Mouse (Mus musculus): ENCODE measurements around the gene Neu2. TPM values are rescaled to one million over a fixed set of nuclear protein-coding genes. Genes with fewer than 3 reads are reported as not detected.

Gene Neu2
- polyA plus RNA-seq, 1 experiment from 2014 or later = 0.80 TPM

- Histone ChIP-seq H3K4me1 (ENCODE audit: control insufficient read depth, insufficient read depth, low read length) (no peaks in the 10 kb centered on the region), H3K27ac (ENCODE audit: low read depth, low read length) (no peak overlapping the region), H3K4me3 (ENCODE audit: low read length) (no peak overlapping the region), H3K4me2 (replicated peaks; ENCODE audit: low read depth, low read length) (no peak overlapping the region), H3K9ac (ENCODE audit: low read depth, low read length) (no peak overlapping the region), H3K27me3 (ENCODE audit: control insufficient read depth, insufficient read depth, low read length) (no peaks in the 10 kb centered on the region), H3K9me3 (ENCODE audit: control insufficient read depth, low read length) (no peaks in the 10 kb centered on the region), H3K36me3 (ENCODE audit: control insufficient read depth, insufficient read depth, low read length) (no peaks in the 10 kb centered on the region)
- 86% methylated on average over 3 of the region's 3 CpGs for WGBS
- ATAC-seq (ENCODE audit: low FRiP score, low TSS enrichment) = no peak
Observed at GRCm38 (mm10) chr1:87492285-87492684, 17.4 kb upstream of the Neu2 start.

DNA sequence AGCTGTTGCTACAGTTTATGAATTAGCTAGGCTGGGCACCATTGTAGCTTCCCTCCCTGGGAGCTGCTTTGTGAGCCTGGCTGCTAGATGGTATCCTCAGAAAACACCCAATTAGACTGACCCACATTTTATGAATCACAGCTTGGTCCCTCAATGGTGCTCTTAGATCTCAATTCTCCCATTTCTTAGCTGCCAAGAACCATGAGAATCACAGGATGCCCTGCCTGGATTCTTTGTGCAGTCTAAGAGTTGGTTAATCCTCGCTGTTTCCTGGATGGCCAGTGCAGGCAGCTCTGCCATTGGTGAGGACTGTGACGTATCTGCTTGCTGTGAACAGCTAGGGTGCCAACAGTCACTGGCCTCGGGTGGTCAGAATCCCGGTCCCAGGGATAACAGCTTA lies 16.1 kb upstream of the Neu2 start:
- H3K4me2 ChIP-seq (replicated peaks; ENCODE audit: low read depth, low read length) = no peak overlapping the region
- WGBS = 88% methylated on average over 4 of the region's 4 CpGs
- H3K36me3 ChIP-seq (ENCODE audit: control insufficient read depth, insufficient read depth, low read length) = no peaks in the 10 kb centered on the region
- no peaks in the 10 kb centered on the region for H3K4me1 ChIP-seq (ENCODE audit: control insufficient read depth, insufficient read depth, low read length)
- ATAC-seq (ENCODE audit: low FRiP score, low TSS enrichment) = no peak
- H3K9me3 ChIP-seq (ENCODE audit: control insufficient read depth, low read length) = no peaks in the 10 kb centered on the region
- H3K27ac ChIP-seq (ENCODE audit: low read depth, low read length) = no peak overlapping the region
- H3K4me3 ChIP-seq (ENCODE audit: low read length) = no peak overlapping the region
- H3K27me3 ChIP-seq (ENCODE audit: control insufficient read depth, insufficient read depth, low read length) = no peaks in the 10 kb centered on the region
- no peak overlapping the region for H3K9ac ChIP-seq (ENCODE audit: low read depth, low read length)

DNA sequence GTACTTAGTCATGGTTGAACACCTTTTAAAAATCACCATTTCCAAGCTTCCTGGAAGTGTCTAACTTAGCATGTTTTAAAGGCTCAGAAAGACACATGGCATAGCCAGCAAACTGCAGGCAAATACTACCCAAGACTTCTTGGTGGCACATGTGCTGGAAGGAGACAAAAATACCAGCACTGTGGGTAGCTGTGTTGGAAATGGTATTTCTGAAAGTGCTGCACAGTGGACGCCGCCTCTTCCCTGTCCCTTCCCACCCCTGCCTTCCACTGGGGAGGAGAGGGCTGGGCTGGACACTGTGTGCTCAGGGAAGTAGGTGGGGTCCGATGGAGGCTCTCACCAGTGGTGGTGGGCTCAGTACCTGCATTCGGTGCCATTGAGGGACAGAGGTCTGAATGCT lies 4.2 kb upstream of the Neu2 start:
- Histone ChIP-seq H3K36me3 (ENCODE audit: control insufficient read depth, insufficient read depth, low read length) (no peaks in the 10 kb centered on the region), H3K27ac (ENCODE audit: low read depth, low read length) (no peak overlapping the region), H3K27me3 (ENCODE audit: control insufficient read depth, insufficient read depth, low read length) (peaks cover 35% of the 10 kb centered on the region), H3K4me3 (ENCODE audit: low read length) (no peak overlapping the region), H3K4me1 (ENCODE audit: control insufficient read depth, insufficient read depth, low read length) (peaks cover 10% of the 10 kb centered on the region), H3K4me2 (replicated peaks; ENCODE audit: low read depth, low read length) (no peak overlapping the region), H3K9me3 (ENCODE audit: control insufficient read depth, low read length) (no peaks in the 10 kb centered on the region), H3K9ac (ENCODE audit: low read depth, low read length) (no peak overlapping the region)
- ATAC-seq (ENCODE audit: low FRiP score, low TSS enrichment) = no peak
- 88% methylated on average over 4 of the region's 4 CpGs for WGBS

GRCm38 (mm10) chr1:87507857-87508256 lies 1.8 kb upstream of the Neu2 start:
- H3K4me2 ChIP-seq (replicated peaks; ENCODE audit: low read depth, low read length) = no peak overlapping the region
- H3K36me3 ChIP-seq (ENCODE audit: control insufficient read depth, insufficient read depth, low read length) = no peaks in the 10 kb centered on the region
- H3K27ac ChIP-seq (ENCODE audit: low read depth, low read length) = no peak overlapping the region
- H3K9ac ChIP-seq (ENCODE audit: low read depth, low read length) = no peak overlapping the region
- H3K9me3 ChIP-seq (ENCODE audit: control insufficient read depth, low read length) = no peaks in the 10 kb centered on the region
- H3K4me1 ChIP-seq (ENCODE audit: control insufficient read depth, insufficient read depth, low read length) = peaks cover 10% of the 10 kb centered on the region
- 67% methylated on average over 6 of the region's 6 CpGs for WGBS
- ATAC-seq (ENCODE audit: low FRiP score, low TSS enrichment) = no peak
- no peak overlapping the region for H3K4me3 ChIP-seq (ENCODE audit: low read length)
- peaks cover 41% of the 10 kb centered on the region for H3K27me3 ChIP-seq (ENCODE audit: control insufficient read depth, insufficient read depth, low read length)

DNA sequence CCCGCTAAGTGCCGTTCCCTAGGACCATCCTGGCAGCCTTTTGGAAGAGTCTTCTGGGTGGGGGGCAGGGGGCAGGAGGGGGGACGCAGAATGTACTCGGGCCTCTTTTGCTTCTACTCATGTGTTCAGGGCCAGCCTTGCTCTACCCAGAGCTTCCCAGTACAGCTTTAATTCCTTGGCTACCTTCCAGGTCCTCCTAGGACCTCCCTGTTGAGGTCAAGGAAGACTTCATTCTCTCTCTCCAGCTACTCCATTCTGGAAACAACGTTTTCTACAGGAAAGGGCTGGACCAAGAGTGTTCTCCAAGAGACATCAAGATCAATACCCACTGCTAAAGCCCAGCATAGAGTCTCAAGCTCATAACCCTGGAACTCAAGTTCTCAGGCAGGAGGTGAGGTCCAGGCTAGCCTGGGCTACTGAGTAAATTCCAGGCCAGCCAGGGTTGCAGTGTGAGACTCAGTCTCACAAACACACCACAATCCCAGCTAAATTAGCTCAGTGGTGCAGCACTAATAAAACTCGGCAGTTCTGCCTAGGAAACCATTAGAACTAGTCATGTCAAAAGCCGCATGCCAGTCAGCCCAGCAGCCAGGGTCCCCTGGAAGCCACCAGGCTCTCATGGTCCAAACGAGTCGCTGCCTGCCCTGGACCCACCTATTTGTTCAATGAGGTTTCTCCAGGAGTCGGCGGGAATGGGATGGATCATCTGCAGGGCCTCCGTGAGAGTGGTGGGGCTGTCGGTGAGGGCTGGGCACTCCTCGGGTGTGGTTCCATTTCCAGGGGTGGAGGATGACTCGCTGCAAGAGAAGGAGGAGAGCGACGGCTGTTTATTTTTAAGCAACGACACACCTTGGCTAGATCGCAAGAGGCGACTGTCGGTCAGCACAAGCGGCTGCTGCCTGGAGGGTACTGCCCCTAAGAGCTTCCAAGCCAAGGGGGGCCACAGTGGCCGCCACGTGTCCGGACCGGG lies 813 bp upstream of the Neu2 start:
- H3K4me3 ChIP-seq (ENCODE audit: low read length) = peak overlapping the region; percentile 71
- 0 out of 2 replicates have a peak, but pooled peaks have one; percentile 5 for ATAC-seq (ENCODE audit: low FRiP score, low TSS enrichment)
- WGBS = 18% methylated on average over 26 of the region's 26 CpGs
- peak overlapping the region; percentile 59; the same call in 1 of the 2 replicates for H3K9ac ChIP-seq (ENCODE audit: low read depth, low read length)
- peaks cover 41% of the 10 kb centered on the region for H3K27me3 ChIP-seq (ENCODE audit: control insufficient read depth, insufficient read depth, low read length)
- no peaks in the 10 kb centered on the region for H3K36me3 ChIP-seq (ENCODE audit: control insufficient read depth, insufficient read depth, low read length)
- peaks cover 10% of the 10 kb centered on the region for H3K4me1 ChIP-seq (ENCODE audit: control insufficient read depth, insufficient read depth, low read length)
- H3K27ac ChIP-seq (ENCODE audit: low read depth, low read length) = no peak overlapping the region
- peak overlapping the region; percentile 99 for H3K4me2 ChIP-seq (replicated peaks; ENCODE audit: low read depth, low read length)
- no peaks in the 10 kb centered on the region for H3K9me3 ChIP-seq (ENCODE audit: control insufficient read depth, low read length)

- peak overlapping the region; percentile 71 for H3K4me3 ChIP-seq (ENCODE audit: low read length)
- H3K4me2 ChIP-seq (replicated peaks; ENCODE audit: low read depth, low read length) = peak overlapping the region; percentile 99
- H3K9ac ChIP-seq (ENCODE audit: low read depth, low read length) = peak overlapping the region; percentile 59
- no peaks in the 10 kb centered on the region for H3K9me3 ChIP-seq (ENCODE audit: control insufficient read depth, low read length)
- WGBS = 1% methylated on average over 32 of the region's 61 CpGs
- no peaks in the 10 kb centered on the region for H3K36me3 ChIP-seq (ENCODE audit: control insufficient read depth, insufficient read depth, low read length)
- ATAC-seq (ENCODE audit: low FRiP score, low TSS enrichment) = peak; percentile 85
- H3K27me3 ChIP-seq (ENCODE audit: control insufficient read depth, insufficient read depth, low read length) = peaks cover 38% of the 10 kb centered on the region
- no peak overlapping the region for H3K27ac ChIP-seq (ENCODE audit: low read depth, low read length)
- peaks cover 10% of the 10 kb centered on the region for H3K4me1 ChIP-seq (ENCODE audit: control insufficient read depth, insufficient read depth, low read length)
Observed at GRCm38 (mm10) chr1:87510166-87510691, 540 bp downstream of the Neu2 start.

GRCm38 (mm10) chr1:87510845-87511244 lies 1.2 kb downstream of the Neu2 start:
- H3K4me1 ChIP-seq (ENCODE audit: control insufficient read depth, insufficient read depth, low read length) = peaks cover 10% of the 10 kb centered on the region
- H3K36me3 ChIP-seq (ENCODE audit: control insufficient read depth, insufficient read depth, low read length) = no peaks in the 10 kb centered on the region
- ATAC-seq (ENCODE audit: low FRiP score, low TSS enrichment) = no peak
- no peak overlapping the region for H3K9ac ChIP-seq (ENCODE audit: low read depth, low read length)
- H3K4me2 ChIP-seq (replicated peaks; ENCODE audit: low read depth, low read length) = no peak overlapping the region
- peaks cover 38% of the 10 kb centered on the region for H3K27me3 ChIP-seq (ENCODE audit: control insufficient read depth, insufficient read depth, low read length)
- H3K9me3 ChIP-seq (ENCODE audit: control insufficient read depth, low read length) = no peaks in the 10 kb centered on the region
- no peak overlapping the region for H3K27ac ChIP-seq (ENCODE audit: low read depth, low read length)
- no peak overlapping the region; the same call in 1 of the 2 replicates for H3K4me3 ChIP-seq (ENCODE audit: low read length)
- WGBS = 12% methylated on average over 5 of the region's 5 CpGs

GRCm38 (mm10) chr1:87520467-87520866 lies 10.8 kb downstream of the Neu2 start:
- Histone ChIP-seq H3K4me1 (ENCODE audit: control insufficient read depth, insufficient read depth, low read length) (no peaks in the 10 kb centered on the region), H3K36me3 (ENCODE audit: control insufficient read depth, insufficient read depth, low read length) (no peaks in the 10 kb centered on the region), H3K27me3 (ENCODE audit: control insufficient read depth, insufficient read depth, low read length) (no peaks in the 10 kb centered on the region), H3K4me3 (ENCODE audit: low read length) (no peak overlapping the region), H3K27ac (ENCODE audit: low read depth, low read length) (no peak overlapping the region), H3K9ac (ENCODE audit: low read depth, low read length) (no peak overlapping the region), H3K9me3 (ENCODE audit: control insufficient read depth, low read length) (no peaks in the 10 kb centered on the region), H3K4me2 (replicated peaks; ENCODE audit: low read depth, low read length) (no peak overlapping the region)
- ATAC-seq (ENCODE audit: low FRiP score, low TSS enrichment) = no peak

DNA sequence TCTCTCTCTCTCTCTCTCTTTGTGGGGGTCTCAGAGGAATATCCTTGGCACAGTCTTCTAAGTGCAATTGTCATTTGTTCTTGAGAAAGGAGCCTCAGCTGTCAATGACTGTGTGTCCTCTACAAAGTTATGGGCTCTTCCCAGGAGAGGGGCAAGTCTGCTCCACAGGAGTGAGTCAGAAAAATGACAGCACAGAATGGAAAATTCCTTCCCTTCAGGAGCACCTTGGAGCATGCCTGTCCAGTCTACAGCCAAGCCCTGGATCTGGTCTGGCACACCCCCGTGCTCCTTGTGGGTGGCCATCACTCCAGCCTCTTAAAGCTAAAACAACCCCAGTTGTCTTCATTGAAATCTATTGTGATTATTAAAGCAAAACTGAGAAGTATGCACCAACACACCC lies 11.8 kb downstream of the Neu2 start:
- Histone ChIP-seq H3K4me1 (ENCODE audit: control insufficient read depth, insufficient read depth, low read length) (no peaks in the 10 kb centered on the region), H3K27me3 (ENCODE audit: control insufficient read depth, insufficient read depth, low read length) (no peaks in the 10 kb centered on the region), H3K9ac (ENCODE audit: low read depth, low read length) (no peak overlapping the region), H3K4me3 (ENCODE audit: low read length) (no peak overlapping the region), H3K4me2 (replicated peaks; ENCODE audit: low read depth, low read length) (no peak overlapping the region), H3K27ac (ENCODE audit: low read depth, low read length) (no peak overlapping the region), H3K9me3 (ENCODE audit: control insufficient read depth, low read length) (no peaks in the 10 kb centered on the region), H3K36me3 (ENCODE audit: control insufficient read depth, insufficient read depth, low read length) (no peaks in the 10 kb centered on the region)
- ATAC-seq (ENCODE audit: low FRiP score, low TSS enrichment) = no peak
- WGBS = 79% methylated on average over 1 of the region's 1 CpGs
